Mouse (Mus musculus): ENCODE measurements at regions not wholly inside any gene's neighbourhood (a gene's known extent, or its start where the extent isn't known, plus 50 kb on each side); places are given as distances from the start of the nearest gene placed in this dataset.

- TF ChIP-seq CTCF (IDR thresholded peaks at IDR 0.05; ENCODE audit: control insufficient read depth, insufficient read depth, low read length) (no peak), POLR2A (IDR thresholded peaks at IDR 0.05; ENCODE audit: borderline replicate concordance, control insufficient read depth, low read depth, low read length) (no peak)
Measured at GRCm38 (mm10) chr5:100238287-100239036, 78.9 kb upstream of the Tmem150c start.

All from bone marrow, adult 2 months (tissue).